In the genomic region with DNA sequence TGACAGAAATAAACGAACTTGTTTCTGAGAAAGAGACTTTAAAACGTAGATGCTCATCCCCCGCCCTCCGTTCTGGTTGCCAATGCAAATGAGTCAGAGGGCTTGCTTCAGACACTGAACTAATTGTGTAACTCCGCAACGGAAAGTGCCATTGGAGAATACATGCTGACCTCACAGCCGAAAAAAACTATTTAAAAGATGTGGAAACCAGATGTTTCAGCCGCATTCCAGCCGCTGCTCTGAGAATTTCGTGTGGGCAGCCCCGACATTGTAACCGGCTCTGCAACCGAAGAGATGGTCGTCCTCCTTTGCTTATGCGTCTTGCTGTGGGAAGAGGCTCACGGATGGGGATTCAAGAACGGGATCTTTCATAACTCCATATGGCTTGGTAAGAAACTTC, we compare ENCODE assay signal across 8 mouse cellular contexts. TPM values are rescaled to one million over a fixed set of nuclear protein-coding genes. Genes with fewer than 3 reads are reported as not detected.
DNase-seq lines count a peak whose midpoint lies in the region; ATAC-seq and TF ChIP-seq lines count a peak whose summit lies in the region.

A gene (plus strand): TSS at position 128 of the 400 bp plus-strand sequence.

- H3K4me3 ChIP-seq in embryonic facial prominence, embryonic 11.5 days (ENCODE audit: low read depth, low read length): peak within 1 kb of the TSS; percentile 43
- peak within 1 kb of the TSS; percentile 31 for H3K4me3 ChIP-seq in intestine, postnatal 0 days (ENCODE audit: low read depth, low read length)
- no peak within 1 kb of the TSS for H3K4me3 ChIP-seq in thymus, adult 2 months (ENCODE audit: control insufficient read depth, insufficient read depth, low read length)

- peak; percentile 31; the same call in 1 of the 2 replicates for ATAC-seq in embryonic facial prominence, embryonic 11.5 days (replicated peaks; ENCODE audit: insufficient number of reproducible peaks, low FRiP score, low TSS enrichment, low read depth)
- ATAC-seq in intestine, postnatal 0 days: no peak
- ATAC-seq in megakaryocyte progenitor cell, adult 5-6 weeks (replicated peaks; ENCODE audit: poor library complexity): peak; percentile 95

- no peak for TF ChIP-seq POLR2A in thymus, adult 2 months (IDR thresholded peaks at IDR 0.05; ENCODE audit: control insufficient read depth, extremely low read depth, insufficient read depth, low read length, poor library complexity)

- H3K36me3 ChIP-seq in embryonic facial prominence, embryonic 11.5 days (replicated peaks; ENCODE audit: control insufficient read depth, insufficient read depth, low read depth, low read length): no peaks in the 10 kb centered on the region; the same call in 1 of the 2 replicates
- H3K36me3 ChIP-seq in intestine, postnatal 0 days (ENCODE audit: control insufficient read depth, insufficient read depth): no peaks in the 10 kb centered on the region
- no peaks in the 10 kb centered on the region for H3K36me3 ChIP-seq in thymus, adult 2 months (ENCODE audit: control insufficient read depth, insufficient read depth, low read length)

- no peaks in the 10 kb centered on the region for H3K9me3 ChIP-seq in embryonic facial prominence, embryonic 11.5 days (replicated peaks; ENCODE audit: control insufficient read depth, low read length)
- no peaks in the 10 kb centered on the region for H3K9me3 ChIP-seq in intestine, postnatal 0 days (ENCODE audit: control insufficient read depth)

- WGBS in embryonic facial prominence, embryonic 11.5 days: under 1% methylated on average over 17 of the region's 17 CpGs
- WGBS in intestine, postnatal 0 days: 2% methylated on average over 17 of the region's 17 CpGs
- 6% methylated on average over 17 of the region's 17 CpGs for WGBS in thymus, adult 2 months

- H3K27ac ChIP-seq in embryonic facial prominence, embryonic 11.5 days (replicated peaks; ENCODE audit: low read depth, low read length): peak within 1 kb of the TSS; percentile 22; the same call in 1 of the 2 replicates
- no peak within 1 kb of the TSS for H3K27ac ChIP-seq in intestine, postnatal 0 days (ENCODE audit: low read depth, low read length)
- H3K27ac ChIP-seq in thymus, adult 2 months (ENCODE audit: control insufficient read depth, insufficient read depth, low read length): no peak within 1 kb of the TSS

- TF ChIP-seq CTCF in intestine, postnatal 0 days (IDR thresholded peaks at IDR 0.05; ENCODE audit: low read depth): no peak
- no peak for TF ChIP-seq CTCF in thymus, adult 2 months (IDR thresholded peaks at IDR 0.05; ENCODE audit: borderline replicate concordance, control insufficient read depth, extremely low read depth, insufficient read depth, low read length, poor library complexity)

- peaks cover 3% of the 10 kb centered on the region; the same call in 1 of the 2 replicates for H3K4me1 ChIP-seq in embryonic facial prominence, embryonic 11.5 days (ENCODE audit: control insufficient read depth, insufficient read depth, low read length)
- no peaks in the 10 kb centered on the region for H3K4me1 ChIP-seq in intestine, postnatal 0 days (replicated peaks; ENCODE audit: control insufficient read depth, insufficient read depth, low read length)
- H3K4me1 ChIP-seq in thymus, adult 2 months (replicated peaks; ENCODE audit: control insufficient read depth, insufficient read depth, low read length): no peaks in the 10 kb centered on the region

- no peaks in the 10 kb centered on the region for H3K27me3 ChIP-seq in embryonic facial prominence, embryonic 11.5 days (ENCODE audit: control insufficient read depth, insufficient read depth, low read length)
- 0 out of 2 replicates have a peak, but pooled peaks cover 5% of the 10 kb centered on the region for H3K27me3 ChIP-seq in intestine, postnatal 0 days (replicated peaks; ENCODE audit: control insufficient read depth, insufficient read depth, low read length)
- no peaks in the 10 kb centered on the region; the same call in none of the 2 replicates for H3K27me3 ChIP-seq in thymus, adult 2 months (ENCODE audit: control insufficient read depth, insufficient read depth, low read length)

- peak within 1 kb of the TSS; percentile 49 for H3K4me2 ChIP-seq in embryonic facial prominence, embryonic 11.5 days (ENCODE audit: low read depth, low read length)
- H3K4me2 ChIP-seq in intestine, postnatal 0 days (replicated peaks; ENCODE audit: low read depth): peak within 1 kb of the TSS; percentile 60

- DNase-seq in adrenal gland, postnatal 10 days: peak; percentile 73
- DNase-seq in embryonic facial prominence, embryonic 11.5 days (ENCODE audit: low spot score): peak; percentile 93
- peak; percentile 82 to 84 for DNase-seq in heart, adult 18-20 months
- DNase-seq in left cerebral cortex, postnatal 36 days (ENCODE audit: low spot score in 2 of 2): peak; percentile 25 to 38
- DNase-seq in right cerebral cortex, postnatal 10 days (ENCODE audit: low spot score in 2 of 2): peak; percentile 34 to 45
- DNase-seq in thymus, adult 2 months: no peak

- intact Hi-C loops in left cerebral cortex, postnatal 36 days (cut with DNase I): no loop called here

- peak within 1 kb of the TSS; percentile 64 for H3K9ac ChIP-seq in embryonic facial prominence, embryonic 11.5 days (replicated peaks; ENCODE audit: low read length)
- no peak within 1 kb of the TSS for H3K9ac ChIP-seq in intestine, postnatal 0 days (ENCODE audit: low read depth, low read length)

RNA-seq across cellular contexts. Expression of the gene that starts here (rescaled TPM):
- total RNA-seq in adrenal gland, postnatal 10 days (2021): 1 to 10 TPM; 2.3 to 3.5 TPM
- polyA plus RNA-seq in embryonic facial prominence, embryonic 11.5 days (2014; fragmentation: Nextera tagmentation; extraction: Ambion mirVana): 62.9 and 68.6 TPM in 2 replicates
- total RNA-seq in heart, adult 18-20 months (2021): under 1 TPM; 0.45 to 0.59 TPM
- polyA plus RNA-seq in intestine, postnatal 0 days (2015; fragmentation: Nextera tagmentation; extraction: Ambion mirVana): 1.7 and 2.4 TPM in 2 replicates
- 1 to 10 TPM; 6.0 to 8.4 TPM for total RNA-seq in left cerebral cortex, postnatal 36 days (2021)
- 0.66 and 0.81 TPM in 2 replicates for total RNA-seq in megakaryocyte progenitor cell, adult 5-6 weeks (2015)
- total RNA-seq in megakaryocyte progenitor cell, adult 5-6 weeks (2017): 1.1 TPM in 1 of 2 replicates, not detected in the other
- 0.14 and 0.36 TPM in 2 replicates for polyA plus RNA-seq in thymus, adult 2 months (2012; rRNA removed)

Comparison
In these comparisons a context has a peak if more than half of its experiments do, and no peak if none do; other contexts are left out.
1. RNA of the gene that starts here (polyA plus RNA-seq): 62.9 to 68.6 TPM in embryonic facial prominence, embryonic 11.5 days; 1.7 to 2.4 TPM in intestine, postnatal 0 days and 0.14 to 0.36 TPM in thymus, adult 2 months; every median in the first group is over 10 times any median in the second.
2. Peak in DNase-seq in heart, adult 18-20 months; RNA of the gene not detected or under 1 TPM.